Mouse (Mus musculus) heart, embryonic 11.5 days (tissue): ENCODE data around the gene Tmem109. TPM values are rescaled to one million over a fixed set of nuclear protein-coding genes. Genes with fewer than 3 reads are reported as not detected.

ENCODE experiments used
- ATAC-seq: fragments of 200-750 bp; cut with Nextera tagmentation; replicated peaks from 2 replicates; pipeline ENCODE4 v1.8.0; 2017; ENCODE audit warnings: moderate library complexity; ENCODE audit not compliant: insufficient number of reproducible peaks, low FRiP score, low TSS enrichment
- H3K27ac ChIP-seq: fragments of 300-500 bp; sonication (generic); 2 replicates; pipeline ENCODE4 v1.5.1; 2014; ENCODE audit warnings: mild to moderate bottlenecking, low read depth, low read length
- H3K27me3 ChIP-seq: fragments of 300-500 bp; sonication (generic); 2 replicates; pipeline ENCODE4 v1.6.1; 2014; ENCODE audit warnings: mild to moderate bottlenecking, low read length, mixed read lengths; ENCODE audit not compliant: control insufficient read depth, insufficient read depth
- H3K36me3 ChIP-seq: fragments of 300-500 bp; sonication (generic); 2 replicates; pipeline ENCODE4 v1.6.1; 2014; ENCODE audit warnings: mild to moderate bottlenecking, low read length, moderate library complexity, mixed read lengths; ENCODE audit not compliant: control insufficient read depth, insufficient read depth
- H3K4me1 ChIP-seq: fragments of 300-500 bp; sonication (generic); 2 replicates; pipeline ENCODE4 v1.6.1; 2014; ENCODE audit warnings: low read length; ENCODE audit not compliant: control insufficient read depth, insufficient read depth
- H3K4me2 ChIP-seq: fragments of 300-500 bp; sonication (generic); 2 replicates; pipeline ENCODE4 v1.6.1; 2014; ENCODE audit warnings: mild to moderate bottlenecking, moderate library complexity
- H3K4me3 ChIP-seq: fragments of 300-500 bp; sonication (generic); 2 replicates; pipeline ENCODE4 v1.5.1; 2014; ENCODE audit warnings: low read depth, low read length
- H3K9ac ChIP-seq: fragments of 300-500 bp; sonication (generic); 2 replicates; pipeline ENCODE4 v1.6.1; 2014; ENCODE audit warnings: mild to moderate bottlenecking, low read depth, low read length, moderate library complexity
- H3K9me3 ChIP-seq: fragments of 300-500 bp; sonication (generic); replicated peaks from 2 replicates; pipeline ENCODE4 v1.6.1; 2016; ENCODE audit warnings: low read length; ENCODE audit not compliant: control insufficient read depth
- WGBS: fragments of 180-500 bp; shearing (Covaris S2); extraction: QIAGEN DNeasy Blood & Tissue Kit; methylation state at CpG from one replicate; pipeline ENCODE4 v1.1.7; 2014; ENCODE audit not compliant: insufficient replicate concordance; 5-methylcytosine and 5-hydroxymethylcytosine counted together
- polyA plus RNA-seq: library from polyadenylated mRNA; unstranded; fragments of >200 nt; fragmentation: Nextera tagmentation; extraction: Ambion mirVana; gene quantifications from 2 replicates; pipeline ENCODE4 v1.2.1, GENCODE M21; 2014

Tmem109 gene
- polyA plus RNA-seq, 1 experiment from 2014 or later = 66.7 TPM

- H3K4me1 ChIP-seq = peaks cover 16% of the 10 kb centered on the region
- H3K27ac ChIP-seq = no peak overlapping the region
- H3K4me2 ChIP-seq = no peak overlapping the region
- H3K27me3 ChIP-seq = no peaks in the 10 kb centered on the region
- no peak overlapping the region for H3K9ac ChIP-seq
- no peak for ATAC-seq
- H3K36me3 ChIP-seq = peaks cover 52% of the 10 kb centered on the region
- H3K9me3 ChIP-seq = no peaks in the 10 kb centered on the region
- 89% methylated on average over 5 of the region's 5 CpGs for WGBS
- no peak overlapping the region for H3K4me3 ChIP-seq
Measured at GRCm38 (mm10) chr19:10901046-10901445, 19.2 kb upstream of the Tmem109 start.

- Histone ChIP-seq H3K36me3 (peaks cover 52% of the 10 kb centered on the region), H3K9ac (no peak overlapping the region), H3K27me3 (no peaks in the 10 kb centered on the region), H3K9me3 (no peaks in the 10 kb centered on the region), H3K4me2 (no peak overlapping the region), H3K4me1 (peaks cover 12% of the 10 kb centered on the region), H3K4me3 (no peak overlapping the region), H3K27ac (no peak overlapping the region)
- ATAC-seq = no peak
- WGBS = 77% methylated on average over 6 of the region's 6 CpGs
Measured at GRCm38 (mm10) chr19:10900315-10900714, 18.5 kb upstream of the Tmem109 start.

DNA sequence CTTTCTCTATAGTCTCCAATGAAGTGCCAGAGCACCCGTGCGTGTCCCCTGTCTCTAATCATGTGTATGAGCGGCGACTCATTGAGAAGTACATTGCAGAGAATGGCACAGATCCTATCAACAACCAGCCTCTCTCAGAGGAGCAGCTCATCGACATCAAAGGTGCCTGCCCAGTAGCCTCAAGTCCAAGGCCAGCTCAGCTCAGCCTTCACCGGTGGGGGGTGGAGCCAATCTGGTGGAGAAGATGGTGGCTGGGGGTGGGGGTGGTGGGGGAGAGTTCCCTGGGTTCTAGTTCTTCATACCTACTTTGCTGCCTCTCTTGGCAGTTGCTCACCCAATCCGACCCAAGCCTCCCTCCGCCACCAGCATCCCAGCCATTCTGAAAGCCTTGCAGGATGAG is 15.7 kb upstream of the Tmem109 start:
- Histone ChIP-seq H3K27me3 (no peaks in the 10 kb centered on the region), H3K4me1 (peaks cover 9% of the 10 kb centered on the region), H3K9me3 (no peaks in the 10 kb centered on the region), H3K9ac (no peak overlapping the region), H3K27ac (no peak overlapping the region), H3K4me3 (no peak overlapping the region), H3K36me3 (peaks cover 37% of the 10 kb centered on the region), H3K4me2 (peak overlapping the region; percentile 86; the same call in 1 of the 2 replicates)
- WGBS = 84% methylated on average over 8 of the region's 8 CpGs
- no peak for ATAC-seq

DNA sequence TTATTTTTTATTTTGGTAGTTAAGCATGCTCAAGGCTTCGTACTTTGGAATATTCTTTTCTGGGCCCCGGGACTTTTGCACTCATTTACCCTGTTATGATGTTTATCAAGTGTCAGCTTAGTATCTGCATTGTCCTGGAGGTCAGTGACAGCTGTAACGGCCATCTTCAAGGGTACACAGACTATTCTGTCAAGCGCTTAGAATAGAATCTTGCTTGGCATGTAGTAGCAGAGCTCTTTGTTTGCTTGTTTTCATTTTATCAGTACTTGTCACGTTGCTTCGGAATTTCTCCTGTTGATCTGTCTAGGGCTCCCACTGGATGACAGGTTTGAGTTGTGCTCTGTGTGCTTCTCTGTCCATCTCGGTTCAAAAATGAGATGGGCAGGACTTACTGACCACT is 15.0 kb upstream of the Tmem109 start:
- H3K36me3 ChIP-seq = peaks cover 30% of the 10 kb centered on the region
- WGBS = 37% methylated on average over 7 of the region's 7 CpGs
- H3K27me3 ChIP-seq = no peaks in the 10 kb centered on the region
- peak overlapping the region; percentile 86 for H3K4me2 ChIP-seq
- peak overlapping the region; percentile 18; the same call in 1 of the 2 replicates for H3K27ac ChIP-seq
- no peaks in the 10 kb centered on the region for H3K9me3 ChIP-seq
- peak overlapping the region; percentile 91 for H3K4me3 ChIP-seq
- no peak for ATAC-seq
- H3K9ac ChIP-seq = peak overlapping the region; percentile 97
- H3K4me1 ChIP-seq = peaks cover 9% of the 10 kb centered on the region

DNA sequence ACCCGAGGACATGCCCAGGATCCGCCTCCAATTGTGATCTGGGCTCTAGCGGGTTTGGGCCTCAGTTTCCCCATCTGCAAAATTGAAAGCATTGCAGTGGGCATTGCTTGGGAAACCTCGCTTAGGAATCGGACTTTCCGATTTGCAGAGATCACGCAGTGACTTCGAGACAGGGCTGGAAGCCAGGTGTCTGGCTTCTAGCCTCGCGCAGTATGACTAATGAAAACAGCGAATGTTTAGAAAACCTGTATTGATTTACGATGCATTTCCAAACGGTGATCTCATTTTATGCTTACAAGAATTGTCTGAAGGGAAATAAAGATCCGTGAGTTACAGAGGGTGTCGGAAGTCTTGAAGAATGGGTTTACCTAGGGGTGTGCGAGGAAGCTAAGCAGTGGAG is 13.9 kb upstream of the Tmem109 start:
- Histone ChIP-seq H3K36me3 (peaks cover 23% of the 10 kb centered on the region), H3K27me3 (no peaks in the 10 kb centered on the region), H3K4me1 (peaks cover 9% of the 10 kb centered on the region), H3K4me2 (peak overlapping the region; percentile 86), H3K27ac (peak overlapping the region; percentile 92), H3K4me3 (peak overlapping the region; percentile 91), H3K9me3 (no peaks in the 10 kb centered on the region), H3K9ac (peak overlapping the region; percentile 97)
- no peak for ATAC-seq
- WGBS = 2% methylated on average over 16 of the region's 16 CpGs

DNA sequence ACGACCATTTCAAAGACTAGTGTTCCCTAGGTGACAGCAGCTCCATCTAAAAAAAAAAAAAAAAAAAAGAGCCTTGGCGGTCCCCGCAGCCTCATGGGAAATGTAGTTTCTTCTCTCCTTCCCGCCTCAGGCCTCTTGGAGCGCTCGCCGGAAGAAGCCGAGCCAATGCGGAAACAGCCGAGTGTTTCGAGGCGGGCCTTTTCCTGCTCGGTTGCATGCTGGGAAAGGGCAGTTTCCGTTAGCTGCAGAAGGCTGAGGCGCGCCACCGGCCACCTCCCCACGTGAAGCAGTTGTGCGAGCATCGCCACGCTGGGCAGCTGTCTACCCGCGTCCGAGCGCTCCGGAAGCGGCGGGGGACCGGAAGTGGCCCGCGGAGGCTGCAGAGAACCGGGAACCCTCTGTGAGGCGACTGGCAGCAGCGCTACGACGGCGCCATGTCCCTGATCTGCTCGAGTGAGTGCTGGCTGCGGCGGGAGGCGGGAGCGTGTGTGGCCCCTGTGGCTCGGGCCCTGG is 13.3 kb upstream of the Tmem109 start, which contains the start of gene Prpf19:
Prpf19 (plus strand) TSS at position 216 of the 513 bp plus-strand sequence.
- peak within 1 kb of the TSS; percentile 92 for H3K27ac ChIP-seq
- H3K9me3 ChIP-seq = no peaks in the 10 kb centered on the region
- H3K9ac ChIP-seq = peak within 1 kb of the TSS; percentile 97
- ATAC-seq = peak; percentile 87
- no peaks in the 10 kb centered on the region for H3K27me3 ChIP-seq
- peak within 1 kb of the TSS; percentile 86 for H3K4me2 ChIP-seq
- peak within 1 kb of the TSS; percentile 91 for H3K4me3 ChIP-seq
- WGBS = 0% methylated on average over 43 of the region's 43 CpGs
- H3K4me1 ChIP-seq = peaks cover 9% of the 10 kb centered on the region
- H3K36me3 ChIP-seq = peaks cover 17% of the 10 kb centered on the region

GRCm38 (mm10) chr19:10892201-10892600 is 10.4 kb upstream of the Tmem109 start:
- Histone ChIP-seq H3K27me3 (no peaks in the 10 kb centered on the region), H3K9ac (no peak overlapping the region), H3K27ac (no peak overlapping the region), H3K4me2 (no peak overlapping the region), H3K4me1 (peaks cover 8% of the 10 kb centered on the region), H3K4me3 (no peak overlapping the region), H3K36me3 (no peaks in the 10 kb centered on the region), H3K9me3 (no peaks in the 10 kb centered on the region)
- 87% methylated on average over 3 of the region's 3 CpGs for WGBS
- ATAC-seq = no peak

GRCm38 (mm10) chr19:10880975-10881425 is 801 bp downstream of the Tmem109 start:
- H3K9ac ChIP-seq = peak overlapping the region; percentile 80
- WGBS = 4% methylated on average over 14 of the region's 14 CpGs
- H3K27ac ChIP-seq = peak overlapping the region; percentile 91; the same call in 1 of the 2 replicates
- H3K4me2 ChIP-seq = peak overlapping the region; percentile 95
- H3K27me3 ChIP-seq = no peaks in the 10 kb centered on the region
- H3K4me1 ChIP-seq = peaks cover 11% of the 10 kb centered on the region
- peak overlapping the region; percentile 51 for H3K4me3 ChIP-seq
- ATAC-seq = peak; percentile 70
- H3K9me3 ChIP-seq = no peaks in the 10 kb centered on the region
- H3K36me3 ChIP-seq = no peaks in the 10 kb centered on the region
